Mouse (Mus musculus): Measurements from ENCODE around the gene Siglec1.
"Not testable (repeated sequence)": the region's sequence is repeated elsewhere in the genome, so short reads cannot be mapped to it uniquely, and the experiment has no call there.

The Siglec1 gene

DNA sequence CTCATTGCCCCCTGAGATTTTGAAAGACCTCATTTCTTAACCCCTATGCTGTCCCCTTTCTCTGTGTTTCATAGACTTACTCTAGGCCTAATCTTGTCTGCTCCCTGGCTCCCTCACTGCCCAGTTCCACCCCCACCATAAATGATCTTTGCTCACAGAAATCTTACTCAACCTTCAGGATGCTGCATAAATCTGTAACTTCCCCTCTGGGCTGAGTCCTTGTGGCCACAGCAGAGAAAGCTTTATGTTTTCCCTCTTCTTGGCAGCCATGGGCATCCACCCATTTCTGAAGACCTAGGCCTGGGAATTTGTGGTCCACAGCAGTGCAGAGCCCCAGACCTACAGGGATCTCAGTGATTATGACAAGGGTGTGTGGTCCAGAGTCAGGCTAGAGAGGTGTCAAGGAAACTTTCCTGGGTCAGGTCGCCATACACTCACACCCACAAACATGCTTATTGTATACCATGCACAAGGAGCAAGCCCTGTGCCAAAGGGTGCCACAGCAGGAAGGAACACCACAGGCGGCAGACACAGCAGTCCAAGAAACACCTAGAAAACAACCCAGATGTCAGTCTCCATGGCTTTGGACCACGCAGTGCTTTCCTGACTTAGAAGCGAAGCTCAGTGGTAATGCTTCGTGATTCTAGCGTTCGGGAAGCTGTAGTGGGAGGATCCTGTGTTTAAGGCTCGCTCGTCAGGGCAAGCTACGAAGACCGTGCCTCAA is at the start of gene Siglec1:
Gene Siglec1 (minus strand): TSS at position 99 of the 724 bp plus-strand sequence.
- ATAC-seq (ENCODE audit: low TSS enrichment): no peak

DNA sequence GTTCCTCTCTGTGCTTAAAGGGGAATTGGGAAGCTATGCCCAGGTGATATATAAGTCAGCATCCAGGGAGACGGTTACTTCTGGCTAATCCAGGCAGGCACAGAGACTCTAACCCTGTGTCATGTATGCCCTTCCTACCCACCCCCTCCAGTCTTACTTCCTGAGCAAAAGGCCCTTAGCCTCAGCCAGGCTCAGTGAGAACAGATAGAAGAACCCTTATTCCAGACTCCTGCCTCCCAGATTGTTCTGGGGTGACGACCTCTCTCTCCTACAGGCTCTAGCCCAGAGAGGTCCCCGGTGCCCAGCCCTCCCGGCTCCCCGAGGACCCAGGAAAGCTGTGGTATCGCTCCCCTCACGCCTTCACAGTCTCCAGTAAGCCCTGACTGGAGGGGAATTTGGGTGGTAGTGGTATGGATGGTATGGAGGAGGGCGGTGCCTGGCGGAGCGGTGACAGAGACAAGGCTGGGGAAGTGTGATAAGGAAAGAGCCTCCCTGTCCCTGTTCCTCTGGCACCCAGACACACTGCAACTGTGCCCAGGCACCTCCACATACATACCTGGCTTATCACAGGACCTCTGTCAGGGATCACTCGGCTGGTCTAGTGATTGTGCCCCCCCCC is 49.1 kb upstream of the Siglec1 start:
- no peak for ATAC-seq (ENCODE audit: low TSS enrichment)

DNA sequence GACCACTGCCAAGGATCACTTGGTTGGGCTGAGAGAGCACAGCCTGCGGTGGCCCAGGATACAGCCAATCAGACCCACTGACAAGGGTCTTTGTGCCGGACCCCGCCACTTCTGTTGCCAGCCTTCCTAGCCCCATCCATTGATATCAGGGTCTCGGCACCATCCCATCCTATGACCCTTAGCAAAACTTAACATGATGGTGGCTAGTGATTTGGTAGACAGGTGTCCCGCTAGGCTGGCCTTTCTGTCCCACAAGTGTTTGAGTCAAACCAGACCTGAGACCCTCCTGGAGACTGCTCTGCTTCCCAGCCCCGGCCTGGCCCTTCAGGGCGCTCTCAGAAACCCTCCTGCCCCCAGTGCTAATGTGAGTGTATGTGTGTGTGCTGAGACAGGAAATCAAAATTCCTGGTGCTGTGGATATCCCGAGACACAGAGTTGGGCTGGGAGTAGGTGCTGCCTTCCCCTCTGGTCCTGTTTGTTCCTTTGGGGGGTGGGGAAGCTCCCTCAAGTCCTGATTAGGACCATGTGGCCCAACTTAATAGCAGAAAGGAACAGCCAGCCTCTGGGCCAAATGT is 48.3 kb upstream of the Siglec1 start:
- ATAC-seq (ENCODE audit: low TSS enrichment): no peak

DNA sequence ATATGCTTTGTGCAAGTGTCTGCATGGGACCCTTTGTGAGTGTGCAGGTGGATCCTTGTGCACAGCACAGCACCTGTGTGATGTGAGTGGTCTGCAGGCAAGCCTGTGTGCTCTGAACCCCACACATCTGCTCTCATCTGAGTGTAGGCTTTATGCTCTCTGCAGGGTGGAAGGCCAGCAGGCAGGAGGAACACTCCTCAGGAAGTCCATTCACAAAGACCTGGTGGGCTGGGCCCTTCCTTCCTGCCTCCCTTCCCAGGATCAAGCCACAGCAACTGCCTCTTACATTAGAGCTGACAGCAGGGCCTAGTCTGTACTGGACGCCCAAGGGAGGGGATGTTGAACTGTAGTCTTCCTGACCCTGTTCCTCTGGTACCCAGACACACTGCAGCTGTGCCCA is 47.8 kb upstream of the Siglec1 start:
- no peak for ATAC-seq (ENCODE audit: low TSS enrichment)

- ATAC-seq (ENCODE audit: low TSS enrichment): no peak
Observed at GRCm38 (mm10) chr2:131132930-131133547, 46.5 kb upstream of the Siglec1 start, which contains the start of gene Gm11037. Gm11037 (plus strand) TSS chr2:131133497.

DNA sequence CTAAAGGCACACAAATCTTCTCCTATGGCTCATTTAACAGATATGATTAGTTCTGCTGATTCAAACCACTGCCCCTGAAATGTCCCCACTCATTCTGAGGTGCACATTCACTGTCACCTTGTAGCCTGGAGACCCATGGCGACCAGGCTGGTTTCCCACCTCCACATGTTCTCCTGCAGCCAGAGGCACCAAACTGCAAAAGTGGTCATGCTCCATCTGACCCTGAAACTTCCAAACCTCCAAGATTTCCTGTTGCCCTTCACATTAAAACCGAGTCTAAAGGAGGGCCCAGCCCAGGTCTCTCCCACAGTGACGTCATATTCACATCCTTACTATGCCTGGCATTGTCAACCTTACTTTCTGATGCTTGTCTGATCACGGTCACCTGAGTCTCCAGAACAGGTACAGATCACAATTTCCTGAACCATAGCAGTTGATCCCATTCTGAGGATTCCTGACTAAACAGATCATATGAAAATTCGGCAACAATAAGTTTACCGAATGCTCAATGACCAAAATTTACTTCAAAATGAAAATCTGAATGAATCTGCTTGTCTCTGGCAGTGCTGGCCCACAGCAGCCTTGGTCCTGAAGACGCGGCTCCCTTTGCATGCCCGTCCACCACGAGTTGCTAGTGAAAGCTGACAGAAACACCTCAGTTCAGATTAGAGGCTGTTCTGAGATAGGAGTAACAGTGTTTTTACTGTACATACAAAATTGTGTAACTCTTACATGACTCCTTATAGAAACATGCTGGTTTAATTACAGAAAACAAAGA is 45.7 kb upstream of the Siglec1 start:
- no peak for ATAC-seq (ENCODE audit: low TSS enrichment)

- no peak for ATAC-seq (ENCODE audit: low TSS enrichment)
Observed at GRCm38 (mm10) chr2:131130849-131131248, 44.3 kb upstream of the Siglec1 start.

- no peak for ATAC-seq (ENCODE audit: low TSS enrichment)
Observed at GRCm38 (mm10) chr2:131129836-131130235, 43.3 kb upstream of the Siglec1 start.

DNA sequence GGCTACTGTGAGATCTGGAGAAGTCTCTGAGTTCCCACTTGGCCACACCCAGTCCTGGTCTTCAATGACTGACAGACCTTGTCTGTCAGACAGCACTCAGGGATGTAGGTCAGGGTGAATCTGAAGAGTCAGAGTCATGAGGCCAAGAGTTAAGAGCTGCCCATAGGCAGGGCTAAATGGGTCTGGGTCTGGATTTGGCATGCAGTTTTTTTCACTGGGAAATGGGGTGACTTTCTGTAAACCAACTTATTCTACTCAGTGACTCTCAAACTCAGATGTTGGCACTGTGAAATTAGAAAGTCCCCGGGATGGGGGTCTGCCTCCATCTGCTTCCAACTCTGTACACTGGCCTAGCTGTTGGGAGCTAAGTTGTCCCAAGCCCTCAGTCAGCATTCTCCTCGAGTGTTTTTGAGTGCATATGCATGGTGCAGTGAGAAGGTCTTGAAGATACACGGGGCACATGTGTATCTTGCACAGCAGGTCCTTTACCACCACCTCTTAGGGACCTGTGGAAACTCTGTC is 42.1 kb upstream of the Siglec1 start:
- ATAC-seq (ENCODE audit: low TSS enrichment): no peak

GRCm38 (mm10) chr2:131128211-131128610 is 41.6 kb upstream of the Siglec1 start:
- no peak for ATAC-seq (ENCODE audit: low TSS enrichment)

DNA sequence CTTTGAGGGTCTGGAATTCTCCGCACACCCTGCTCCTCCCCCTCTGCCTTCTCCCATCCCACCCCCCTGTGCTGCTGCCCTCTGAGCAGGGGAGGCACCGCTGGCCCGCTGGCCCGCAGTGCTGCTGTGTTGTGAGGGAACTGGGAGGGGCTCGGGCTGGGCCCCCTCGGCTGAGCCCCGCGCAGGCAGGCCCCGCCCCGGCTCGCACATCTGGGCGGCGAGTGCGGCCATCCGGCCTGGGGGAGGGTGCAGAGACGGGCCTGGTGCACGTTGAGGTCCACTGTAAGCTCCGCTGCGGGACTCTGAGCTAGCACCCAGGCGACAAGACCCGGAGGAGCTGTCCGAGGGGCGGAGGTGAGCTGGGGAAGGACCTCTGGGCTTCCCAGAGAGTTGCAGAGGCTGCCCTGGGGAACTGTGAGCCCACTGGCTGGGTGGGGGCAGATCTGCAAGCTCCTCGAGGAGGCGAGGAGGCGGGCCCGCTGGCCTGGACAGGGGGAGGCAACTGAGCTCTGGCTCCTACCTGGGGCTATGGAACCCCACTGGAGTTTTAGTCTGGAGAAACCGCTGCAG is 40.7 kb upstream of the Siglec1 start, which contains the start of gene Hspa12b:
Gene Hspa12b (plus strand): TSS at position 120 of the 570 bp plus-strand sequence.
- no peak for ATAC-seq (ENCODE audit: low TSS enrichment)

DNA sequence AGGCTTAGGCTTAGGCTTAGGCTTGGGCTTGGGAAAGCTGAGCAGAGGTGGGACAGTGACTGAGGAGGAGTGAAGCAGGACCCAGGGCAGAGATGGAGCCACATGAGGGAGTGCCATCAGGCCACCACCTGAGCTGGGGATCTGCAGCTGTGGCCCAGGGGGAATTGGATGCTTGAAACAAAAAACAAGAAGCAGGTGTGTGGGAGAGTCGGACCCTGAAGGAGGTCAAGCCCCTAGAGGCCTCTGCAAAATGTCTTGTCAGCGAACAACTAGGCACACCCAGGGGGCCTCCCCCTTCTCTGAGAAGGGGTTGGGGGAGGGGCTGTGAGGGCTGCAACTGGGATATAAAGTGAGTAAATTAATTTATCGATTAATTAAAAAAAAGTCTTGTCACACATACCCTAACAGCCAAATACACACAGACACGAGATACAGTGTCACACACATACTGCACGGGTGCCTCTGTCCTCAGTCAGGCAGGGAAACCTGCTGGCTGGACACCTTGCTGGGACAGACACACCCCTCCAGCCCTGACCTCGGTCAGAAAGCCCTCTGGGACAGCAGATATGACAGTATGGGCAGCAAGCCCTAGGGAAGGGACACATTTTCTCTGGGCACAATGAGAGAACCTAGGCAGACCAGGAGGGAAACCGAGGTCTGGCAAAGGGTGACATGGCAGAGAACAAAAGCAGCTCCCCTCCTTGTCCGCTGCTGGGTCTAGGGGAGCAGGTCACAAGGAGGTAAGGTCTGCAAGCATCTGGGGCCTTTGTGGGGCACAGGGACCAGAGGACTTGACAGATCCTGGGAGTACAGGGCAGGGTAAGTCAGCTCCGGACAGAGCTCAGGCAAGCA is 39.6 kb upstream of the Siglec1 start:
- ATAC-seq (ENCODE audit: low TSS enrichment): no peak

GRCm38 (mm10) chr2:131125157-131125963 is 38.8 kb upstream of the Siglec1 start:
- no peak for ATAC-seq (ENCODE audit: low TSS enrichment)

DNA sequence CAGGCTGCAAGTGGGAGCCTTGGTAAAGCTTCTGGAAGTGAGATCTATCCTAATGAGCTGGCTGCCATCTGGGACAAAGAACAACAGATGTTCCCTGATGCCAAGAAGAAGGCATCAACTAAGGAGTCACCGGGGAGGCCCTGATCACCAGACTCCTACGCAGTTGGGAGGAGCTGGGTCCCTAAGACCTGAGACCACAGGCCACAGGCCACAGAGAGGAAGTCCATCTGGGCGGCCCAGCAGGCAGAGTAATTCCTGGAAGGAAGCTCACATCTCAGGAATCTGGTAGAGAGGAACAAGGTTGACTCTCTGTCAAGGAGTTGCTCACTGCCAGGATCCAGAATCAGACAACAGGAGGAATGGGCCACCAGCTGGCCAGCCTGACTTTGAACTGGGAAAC is 37.6 kb upstream of the Siglec1 start:
- no peak for ATAC-seq (ENCODE audit: low TSS enrichment)

DNA sequence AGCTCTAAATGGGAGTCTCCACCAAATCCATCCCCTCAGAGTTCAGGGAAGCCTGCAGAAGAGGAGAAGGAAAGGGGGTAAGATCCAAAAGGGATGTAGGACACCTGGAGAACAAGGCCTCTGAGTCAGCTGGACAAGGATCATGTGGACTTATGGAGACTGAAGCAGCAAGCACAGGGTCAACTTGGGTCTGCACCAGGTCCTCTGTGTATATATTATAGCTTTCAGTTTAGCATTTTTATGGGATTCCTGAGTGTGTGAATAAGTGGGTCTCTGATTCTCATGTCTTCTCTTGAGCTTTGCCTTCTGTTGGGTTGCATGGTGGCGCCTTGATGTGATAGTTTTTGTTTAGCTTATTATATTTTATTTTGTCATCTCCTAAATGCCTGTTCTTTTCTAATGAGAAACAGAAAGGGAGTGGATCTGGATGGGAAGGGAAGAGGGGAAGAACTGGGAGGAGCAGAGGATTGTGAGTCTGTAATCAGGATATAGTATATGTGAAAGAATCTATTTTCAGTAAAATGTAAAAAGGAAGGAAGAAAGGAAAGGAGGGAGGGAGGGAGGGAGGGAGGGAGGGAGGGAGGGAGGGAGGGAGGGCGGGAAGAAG is 32.5 kb upstream of the Siglec1 start:
- no peak for ATAC-seq (ENCODE audit: low TSS enrichment)

DNA sequence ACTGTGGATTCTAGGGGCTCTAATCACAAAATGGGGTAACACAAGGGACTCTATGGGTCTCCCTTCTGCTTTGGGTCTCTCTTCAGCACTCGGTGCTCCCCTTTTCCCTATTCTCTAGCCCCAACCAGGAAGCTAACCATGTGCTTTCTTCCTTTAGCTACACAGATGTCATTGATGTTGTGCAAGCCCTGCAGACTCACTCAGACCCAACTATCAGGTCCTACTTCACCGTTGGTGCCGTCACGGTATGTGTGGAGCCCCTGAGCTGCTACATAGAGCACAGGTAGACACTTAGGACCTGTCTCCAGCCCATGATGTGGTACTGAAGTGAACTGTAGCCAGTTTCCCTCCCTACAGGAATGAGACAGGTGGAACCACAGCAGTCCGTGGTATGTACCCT is 19.4 kb upstream of the Siglec1 start:
- ATAC-seq (ENCODE audit: low TSS enrichment): no peak

- ATAC-seq (ENCODE audit: low TSS enrichment): not testable (repeated sequence)
Observed at GRCm38 (mm10) chr2:131105061-131105460, 18.5 kb upstream of the Siglec1 start.

DNA sequence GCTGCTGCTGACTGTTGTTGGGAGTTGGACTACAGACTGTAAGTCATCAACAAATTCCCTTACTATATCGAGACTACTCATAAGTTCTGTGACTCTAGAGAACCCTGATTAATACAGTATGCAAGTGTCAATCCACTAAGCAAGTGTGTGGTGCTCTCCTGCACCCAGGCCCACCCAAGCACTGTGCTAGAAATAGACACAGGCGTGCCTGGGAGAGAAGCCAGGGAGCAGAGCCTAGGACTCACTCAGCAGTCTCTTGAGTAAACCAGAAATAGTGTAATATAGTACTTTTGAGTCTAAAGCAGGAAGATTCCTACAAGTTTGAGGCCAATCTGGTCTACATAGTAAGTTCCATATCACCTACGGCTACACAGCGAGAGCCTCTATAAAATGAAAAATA is 17.5 kb upstream of the Siglec1 start:
- peak; percentile 64; the same call in 1 of the 2 replicates for ATAC-seq (ENCODE audit: low TSS enrichment)

- ATAC-seq (ENCODE audit: low TSS enrichment): no peak
Observed at GRCm38 (mm10) chr2:131101530-131101929, 15.0 kb upstream of the Siglec1 start.

Data from frontal cortex, adult (tissue).